Mouse (Mus musculus) bone marrow macrophage, adult 2 months (primary cell): Measurements from ENCODE around the gene Spaca7. TPM values are rescaled to one million over a fixed set of nuclear protein-coding genes. Genes with fewer than 3 reads are reported as not detected.

Experiments used
- H3K27ac ChIP-seq: 2 replicates; pipeline ENCODE4 v1.5.1; 2012; ENCODE audit warnings: low read depth, low read length; ENCODE audit not compliant: insufficient read depth
- H3K4me1 ChIP-seq: 2 replicates; pipeline ENCODE4 v1.6.1; 2012; ENCODE audit warnings: low read length; ENCODE audit not compliant: control insufficient read depth, insufficient read depth
- H3K4me3 ChIP-seq: 2 replicates; pipeline ENCODE4 v1.5.1; 2012; ENCODE audit warnings: mild to moderate bottlenecking, low read length, moderate library complexity; ENCODE audit not compliant: insufficient read depth
- CTCF ChIP-seq: IDR thresholded peaks from 2 replicates; pipeline ENCODE4 v1.5.1; 2012; ENCODE audit warnings: low read depth, mild to moderate bottlenecking, low read length, moderate library complexity
- POLR2A ChIP-seq: IDR thresholded peaks from 2 replicates; pipeline ENCODE4 v1.6.1; 2012; ENCODE audit warnings: mild to moderate bottlenecking, low read depth, low read length, borderline replicate concordance
- polyA plus RNA-seq: library from polyadenylated mRNA; stranded (reverse); fragments of >200 nt; gene quantifications from 2 replicates; pipeline ENCODE4 v1.2.4, GENCODE M21; 2012; ENCODE audit not compliant: missing spikeins, insufficient read depth, insufficient read length

Spaca7 gene
- polyA plus RNA-seq, 1 experiment, result not detected

DNA sequence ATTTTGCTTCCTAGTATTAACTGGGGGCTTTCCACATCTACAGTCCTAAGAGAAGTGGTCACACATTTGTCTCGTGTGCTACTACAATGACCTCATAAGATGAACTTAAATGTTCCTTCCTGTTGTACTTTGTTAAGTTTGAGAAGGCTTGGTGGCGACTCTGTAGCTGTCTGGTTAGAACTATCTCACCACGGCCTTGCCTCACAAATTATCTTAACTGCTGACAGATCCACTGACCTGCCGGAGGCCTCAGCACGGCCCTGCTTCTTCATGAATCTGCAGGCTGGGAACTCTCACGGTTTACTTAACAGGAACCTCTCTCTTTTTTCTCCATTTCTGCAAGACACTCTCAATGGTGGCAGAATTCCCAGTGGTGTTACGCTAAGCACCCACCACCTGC, 72.1 kb downstream of the Spaca7 start:
- no peak overlapping the region for H3K27ac ChIP-seq
- TF ChIP-seq CTCF (no peak), POLR2A (no peak)
- H3K4me1 ChIP-seq, result peaks cover 3% of the 10 kb centered on the region; the same call in 1 of the 2 replicates
- no peak overlapping the region for H3K4me3 ChIP-seq

DNA sequence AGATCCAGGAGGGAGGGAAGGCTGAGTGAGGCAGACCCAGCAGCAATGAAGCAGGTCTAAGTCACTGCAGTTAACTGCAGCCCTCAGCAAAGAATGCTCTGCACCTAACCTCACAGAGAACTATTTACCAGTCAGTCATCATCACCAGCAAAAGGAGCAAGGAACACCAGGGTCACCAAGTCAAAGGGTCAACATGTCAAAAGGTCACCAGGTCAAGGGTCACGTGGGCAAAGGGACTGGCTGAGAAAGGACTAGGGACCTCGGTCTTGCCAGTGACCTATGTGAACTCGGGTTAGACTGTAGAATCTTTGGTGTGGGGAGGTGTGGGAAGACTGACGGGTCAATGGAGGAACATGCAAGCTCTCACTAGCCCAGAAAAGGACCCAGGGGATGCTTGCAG, 73.7 kb downstream of the Spaca7 start:
- TF ChIP-seq POLR2A (no peak), CTCF (no peak)

DNA sequence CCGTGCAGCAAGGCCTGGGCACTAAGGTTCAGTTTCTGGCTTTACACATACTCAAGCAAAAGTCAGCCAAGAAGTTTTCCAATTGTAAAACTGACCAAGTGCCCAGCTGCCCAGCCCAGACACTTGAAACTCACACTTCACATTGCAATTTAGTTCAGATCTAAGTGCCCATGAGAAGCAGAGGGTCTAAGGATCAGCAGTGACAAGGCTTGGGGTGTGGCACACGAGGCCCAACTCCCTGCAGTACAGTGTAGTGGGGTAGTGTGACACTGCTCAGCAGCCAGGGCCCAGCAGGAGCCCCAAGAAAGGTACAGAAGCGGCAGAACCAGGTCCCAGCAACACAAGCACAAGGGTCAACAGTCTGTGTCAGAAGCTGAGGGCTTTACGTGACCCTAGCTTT, 76.1 kb downstream of the Spaca7 start:
- Histone ChIP-seq H3K4me1 (peaks cover 3% of the 10 kb centered on the region; the same call in 1 of the 2 replicates), H3K4me3 (no peak overlapping the region), H3K27ac (no peak overlapping the region)
- TF ChIP-seq CTCF (no peak), POLR2A (no peak)

More for the DNA sequence above, 73.7 kb downstream of the Spaca7 start:
- Histone ChIP-seq H3K27ac (no peak overlapping the region), H3K4me3 (no peak overlapping the region), H3K4me1 (peaks cover 3% of the 10 kb centered on the region; the same call in 1 of the 2 replicates)

Other genes starting within 250 kb of the Spaca7 start
- not detected in 2 replicates for gene Sox1, start 177.7 kb upstream of the Spaca7 start, polyA plus RNA-seq
- 32.9 and 34.3 TPM in 2 replicates for gene Tubgcp3, start 99.2 kb downstream of the Spaca7 start, polyA plus RNA-seq
- 21.1 and 24.0 TPM in 2 replicates for gene Atp11a, start 184.0 kb downstream of the Spaca7 start, polyA plus RNA-seq